Mouse (Mus musculus) kidney, postnatal 10 days (tissue): Measurements from ENCODE around the gene Olfr825.
"Not testable (repeated sequence)": the region's sequence is repeated elsewhere in the genome, so short reads cannot be mapped to it uniquely, and the experiment has no call there.

ENCODE experiments used
- DNase-seq: peaks from one replicate; pipeline ENCODE4 v3.0.0; 2021; ENCODE audit warnings: mixed read lengths

Olfr825 gene

DNA sequence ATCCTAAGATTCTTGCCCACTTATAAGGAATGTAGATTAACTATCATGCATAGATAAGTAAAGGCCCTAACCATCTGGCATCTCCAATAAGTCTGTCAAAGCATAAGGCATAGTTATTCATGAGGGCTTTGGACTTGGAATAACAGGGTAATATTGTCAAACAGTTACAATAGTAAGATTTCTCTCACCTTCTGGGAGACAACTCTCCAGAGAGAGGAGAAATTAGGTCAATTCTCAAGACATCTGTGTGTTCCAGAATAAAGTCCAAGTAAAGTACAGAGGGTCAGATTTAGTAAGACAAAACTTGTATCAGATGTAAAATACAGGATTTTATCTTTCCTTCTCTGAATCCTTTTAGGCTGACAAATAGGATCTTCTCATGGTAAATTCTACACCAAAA lies at the start of gene Olfr825:
Gene Olfr825, minus strand, starts transcription at position 101 of the 400 bp plus-strand sequence.
- no peak for DNase-seq

- DNase-seq, result no peak
Measured at GRCm38 (mm10) chr10:130214303-130214702, 47.7 kb upstream of the Olfr825 start, which contains the start of gene Olfr827. Olfr827 (minus strand) TSS chr10:130214403.

DNA sequence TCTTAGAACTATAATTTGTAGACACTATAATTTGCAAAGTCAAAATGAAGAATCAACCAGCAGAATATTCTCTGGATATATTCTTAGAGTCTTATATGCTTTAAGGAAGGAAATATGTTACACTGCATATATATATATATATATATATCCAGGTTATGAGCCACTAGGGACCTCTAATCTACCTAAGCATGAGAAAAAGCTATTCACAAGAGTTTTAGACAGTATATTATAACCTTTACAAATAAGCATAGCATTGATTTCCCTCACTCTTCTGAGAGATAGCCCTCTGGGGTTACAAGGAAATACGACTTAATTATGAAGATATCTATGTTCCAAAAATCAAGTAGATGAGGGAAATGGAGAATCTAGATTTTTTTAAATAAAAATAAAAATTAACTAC lies 17.5 kb upstream of the Olfr825 start, which contains the start of gene Olfr826:
Gene Olfr826, minus strand, starts transcription at position 101 of the 400 bp plus-strand sequence.
- DNase-seq, result no peak

DNA sequence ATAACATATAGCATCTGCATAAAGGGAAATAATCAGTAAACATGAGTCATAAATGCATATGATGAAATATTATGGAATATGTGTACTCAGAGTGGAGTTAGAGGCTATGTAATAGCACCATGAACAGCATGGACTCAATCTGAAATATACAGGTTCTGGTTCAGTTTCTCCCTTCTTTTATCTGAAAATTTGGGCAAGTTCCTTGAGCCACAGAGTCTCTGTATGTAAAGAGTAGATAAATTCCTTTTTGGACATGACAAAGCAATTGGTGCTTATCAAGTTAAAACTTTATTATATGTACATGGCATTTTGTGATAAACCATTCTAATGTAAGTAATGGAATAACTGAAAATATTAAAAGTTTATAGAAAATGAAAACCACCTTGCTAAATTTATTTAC lies 1.4 kb downstream of the Olfr825 start:
- DNase-seq, result no peak

DNA sequence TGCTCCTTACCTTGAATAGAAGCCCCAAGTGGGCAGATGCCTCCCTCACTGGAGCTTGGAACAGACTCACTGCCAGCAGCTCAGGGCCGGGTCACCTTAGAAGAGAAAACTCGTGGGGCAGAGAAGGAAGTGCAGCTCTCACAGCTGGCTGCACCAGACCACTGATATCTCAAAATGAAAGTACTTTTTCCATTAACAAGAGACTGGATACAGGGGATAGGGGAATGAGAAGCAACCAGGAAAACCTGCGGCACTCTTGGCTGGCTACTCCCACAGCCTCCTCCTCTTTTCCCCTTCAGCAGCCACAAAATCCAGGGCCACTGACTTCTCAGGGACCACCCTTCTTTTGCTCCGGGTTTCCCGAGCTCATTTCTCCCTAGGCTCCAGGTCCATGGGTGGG lies 22.4 kb downstream of the Olfr825 start:
- no peak for DNase-seq

DNA sequence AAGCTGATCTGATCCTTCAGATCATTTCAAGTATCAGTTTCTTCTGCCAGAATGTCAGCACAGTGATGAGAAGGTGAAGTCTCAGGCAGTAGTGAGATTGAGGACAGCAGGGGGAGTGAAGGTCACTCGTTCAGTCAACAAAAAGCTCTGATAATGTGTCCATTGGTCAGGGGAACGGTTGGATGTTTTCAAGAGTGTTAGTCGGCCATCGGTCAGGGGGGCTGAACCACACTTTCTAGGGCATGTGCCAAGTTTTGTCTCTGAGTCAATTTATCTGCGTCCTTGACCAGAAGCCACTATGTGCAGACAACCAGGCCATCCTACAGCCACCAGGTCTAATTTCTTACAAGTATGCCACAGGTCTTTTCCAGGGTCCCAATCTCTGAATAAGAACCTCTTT lies 24.1 kb downstream of the Olfr825 start:
- not testable (repeated sequence) for DNase-seq

GRCm38 (mm10) chr10:130134811-130135210 lies 31.8 kb downstream of the Olfr825 start:
- DNase-seq, result no peak

DNA sequence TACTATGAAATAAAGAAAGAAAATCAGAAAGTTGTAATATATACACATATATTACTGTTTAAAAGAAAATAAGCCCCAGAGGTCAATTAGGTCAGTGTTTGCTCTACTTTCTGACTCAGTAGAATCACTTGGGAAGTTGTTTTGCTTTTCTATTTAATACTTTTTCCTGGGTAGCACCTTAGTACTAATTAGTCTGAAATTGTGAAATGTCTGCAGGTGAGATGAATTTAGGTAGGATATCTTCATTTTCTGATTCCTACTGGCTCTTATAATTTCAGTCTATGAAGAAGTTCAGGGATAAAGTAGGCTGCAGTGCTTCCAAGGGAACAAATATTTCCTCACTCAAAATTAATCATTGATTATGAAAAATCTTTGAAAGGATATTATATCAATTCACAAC lies 36.7 kb downstream of the Olfr825 start, which contains the start of gene Olfr824:
Gene Olfr824, minus strand, starts transcription at position 101 of the 400 bp plus-strand sequence.
- not testable (repeated sequence) for DNase-seq

DNA sequence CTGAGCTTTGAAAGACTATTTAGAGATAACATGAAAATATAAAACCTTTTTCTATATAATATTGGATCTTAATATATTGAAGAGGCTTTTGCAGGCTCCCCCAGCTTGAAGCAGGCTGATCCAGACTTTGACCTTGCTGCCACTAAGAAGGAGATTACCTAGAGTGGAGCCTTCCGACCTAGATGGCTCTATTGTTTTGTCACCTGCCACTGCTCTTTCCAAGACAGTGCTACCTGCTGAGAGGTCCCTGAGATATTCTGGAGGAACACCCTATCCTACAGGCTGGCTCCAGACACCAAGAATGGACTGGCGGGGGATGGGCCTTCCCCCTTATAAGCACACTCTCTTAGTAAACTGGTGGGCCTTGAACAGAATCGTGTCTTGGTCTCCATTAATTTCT lies 50.5 kb downstream of the Olfr825 start:
- not testable (repeated sequence) for DNase-seq

GRCm38 (mm10) chr10:130115283-130115682 lies 51.3 kb downstream of the Olfr825 start, which contains the start of gene Olfr823:
Olfr823 (minus strand) TSS chr10:130115383.
- not testable (repeated sequence) for DNase-seq
